Mouse (Mus musculus): ENCODE results near the gene Exog. TPM values are rescaled to one million over a fixed set of nuclear protein-coding genes. Genes with fewer than 3 reads are reported as not detected.

Exog gene
- polyA plus RNA-seq, 1 experiment from 2014 or later, result 45.6 TPM

GRCm38 (mm10) chr9:119513816-119514215, 69.1 kb downstream of the Exog start:
- Histone ChIP-seq H3K4me1 (peaks cover 10% of the 10 kb centered on the region), H3K4me2 (replicated peaks) (no peak overlapping the region), H3K27ac (no peak overlapping the region), H3K27me3 (0 out of 2 replicates have a peak, but pooled peaks cover 16% of the 10 kb centered on the region), H3K36me3 (no peaks in the 10 kb centered on the region), H3K9ac (no peak overlapping the region), H3K9me3 (no peaks in the 10 kb centered on the region), H3K4me3 (no peak overlapping the region)
- 79% methylated on average over 8 of the region's 8 CpGs for whole genome bisulfite sequencing
- no peak for ATAC-seq (ENCODE audit: insufficient number of reproducible peaks, insufficient read depth, low FRiP score, low TSS enrichment)

GRCm38 (mm10) chr9:119514986-119515385, 70.2 kb downstream of the Exog start:
- Histone ChIP-seq H3K4me3 (no peak overlapping the region), H3K4me2 (replicated peaks) (no peak overlapping the region), H3K27ac (no peak overlapping the region), H3K27me3 (0 out of 2 replicates have a peak, but pooled peaks cover 16% of the 10 kb centered on the region), H3K9me3 (no peaks in the 10 kb centered on the region), H3K4me1 (peaks cover 10% of the 10 kb centered on the region), H3K36me3 (no peaks in the 10 kb centered on the region), H3K9ac (no peak overlapping the region)
- WGBS, result 79% methylated on average over 8 of the region's 8 CpGs
- ATAC-seq (ENCODE audit: insufficient number of reproducible peaks, insufficient read depth, low FRiP score, low TSS enrichment), result no peak

Other genes with a start within 250 kb of the Exog start
- not detected in 2 replicates for gene Slc22a13, start 235.8 kb upstream of the Exog start, polyA plus RNA-seq (2016; fragmentation: Nextera tagmentation; extraction: Ambion mirVana)
- 17.9 and 18.0 TPM in 2 replicates for gene Oxsr1, start 122.5 kb upstream of the Exog start, polyA plus RNA-seq (2016; fragmentation: Nextera tagmentation; extraction: Ambion mirVana)
- 93.7 and 97.8 TPM in 2 replicates for gene Acaa1a, start 105.3 kb upstream of the Exog start, polyA plus RNA-seq (2016; fragmentation: Nextera tagmentation; extraction: Ambion mirVana)
- 11.6 and 11.8 TPM in 2 replicates for gene Myd88, start 103.5 kb upstream of the Exog start, polyA plus RNA-seq (2016; fragmentation: Nextera tagmentation; extraction: Ambion mirVana)
- 6.6 and 6.7 TPM in 2 replicates for gene Xylb, start 87.6 kb upstream of the Exog start, polyA plus RNA-seq (2016; fragmentation: Nextera tagmentation; extraction: Ambion mirVana)
- gene Slc22a14, start 79.4 kb upstream of the Exog start, polyA plus RNA-seq (2016; fragmentation: Nextera tagmentation; extraction: Ambion mirVana), result not detected in 2 replicates
- 44.5 and 52.2 TPM in 2 replicates for gene Acvr2b, start 42.8 kb upstream of the Exog start, polyA plus RNA-seq (2016; fragmentation: Nextera tagmentation; extraction: Ambion mirVana)
- gene Scn5a, start 134.1 kb downstream of the Exog start, polyA plus RNA-seq (2016; fragmentation: Nextera tagmentation; extraction: Ambion mirVana), result 0.97 and 1.0 TPM in 2 replicates

Measured in embryonic facial prominence, embryonic 12.5 days (tissue).